Mouse (Mus musculus): ENCODE measurements at regions not wholly inside any gene's neighbourhood (a gene's known extent, or its start where the extent isn't known, plus 50 kb on each side); places are given as distances from the start of the nearest gene placed in this dataset.

GRCm38 (mm10) chr13:53783492-53783891, 272.0 kb downstream of the Drd1 start:
- H3K4me2 ChIP-seq (ENCODE audit: low read depth, low read length) = no peak overlapping the region
- H3K9ac ChIP-seq (replicated peaks; ENCODE audit: low read depth, low read length) = no peak overlapping the region
- H3K4me3 ChIP-seq (ENCODE audit: low read depth, low read length) = no peak overlapping the region
- H3K27me3 ChIP-seq (ENCODE audit: control insufficient read depth, insufficient read depth, low read length) = 0 out of 2 replicates have a peak, but pooled peaks cover 4% of the 10 kb centered on the region
- H3K4me1 ChIP-seq (ENCODE audit: control insufficient read depth, insufficient read depth) = no peaks in the 10 kb centered on the region
- DNase-seq (ENCODE audit: low spot score) (peak; percentile 63), ATAC-seq (ENCODE audit: insufficient read depth, low read depth) (peak; percentile 39; the same call in 1 of the 2 replicates)
- no peaks in the 10 kb centered on the region for H3K36me3 ChIP-seq (replicated peaks; ENCODE audit: control insufficient read depth, insufficient read depth, low read length)
- TF ChIP-seq CTCF (IDR thresholded peaks at IDR 0.05; ENCODE audit: low read depth) (peak; percentile 98), EP300 (IDR thresholded peaks at IDR 0.05; ENCODE audit: low read depth) (no peak)
- no peaks in the 10 kb centered on the region for H3K9me3 ChIP-seq (replicated peaks; ENCODE audit: control insufficient read depth, low read length)
- no peak overlapping the region for H3K27ac ChIP-seq (ENCODE audit: low read depth)
- WGBS = 13% methylated on average over 6 of the region's 6 CpGs

DNA sequence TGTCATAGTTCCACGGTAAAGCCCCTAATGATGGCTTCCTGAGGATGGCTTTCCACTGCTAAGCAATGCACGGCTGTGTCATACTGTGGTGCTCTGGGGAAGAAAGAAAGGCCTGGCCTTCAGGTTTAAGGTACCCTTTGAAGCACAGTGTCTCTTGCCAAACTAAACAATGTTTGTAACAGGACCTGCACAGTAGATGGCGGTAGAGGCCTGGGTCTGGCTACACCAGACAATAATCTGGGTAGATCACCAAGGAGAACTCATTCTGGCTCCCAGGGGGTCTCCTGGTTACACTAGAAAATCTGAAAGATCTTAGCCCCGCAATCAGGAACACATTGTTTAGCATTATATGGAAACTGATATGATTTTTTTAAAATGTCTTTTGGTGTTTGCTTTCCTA, 276.4 kb downstream of the Drd1 start:
- 46% methylated on average over 4 of the region's 4 CpGs for WGBS
- Histone ChIP-seq H3K9ac (replicated peaks; ENCODE audit: low read depth, low read length) (no peak overlapping the region), H3K4me2 (ENCODE audit: low read depth, low read length) (no peak overlapping the region), H3K36me3 (replicated peaks; ENCODE audit: control insufficient read depth, insufficient read depth, low read length) (no peaks in the 10 kb centered on the region), H3K4me1 (ENCODE audit: control insufficient read depth, insufficient read depth) (no peaks in the 10 kb centered on the region), H3K4me3 (ENCODE audit: low read depth, low read length) (no peak overlapping the region), H3K27ac (ENCODE audit: low read depth) (no peak overlapping the region), H3K27me3 (ENCODE audit: control insufficient read depth, insufficient read depth, low read length) (0 out of 2 replicates have a peak, but pooled peaks cover 4% of the 10 kb centered on the region), H3K9me3 (replicated peaks; ENCODE audit: control insufficient read depth, low read length) (no peaks in the 10 kb centered on the region)
- TF ChIP-seq EP300 (IDR thresholded peaks at IDR 0.05; ENCODE audit: low read depth) (no peak), CTCF (IDR thresholded peaks at IDR 0.05; ENCODE audit: low read depth) (peak; percentile 55)
- DNase-seq (ENCODE audit: low spot score) (no peak), ATAC-seq (ENCODE audit: insufficient read depth, low read depth) (no peak)

DNA sequence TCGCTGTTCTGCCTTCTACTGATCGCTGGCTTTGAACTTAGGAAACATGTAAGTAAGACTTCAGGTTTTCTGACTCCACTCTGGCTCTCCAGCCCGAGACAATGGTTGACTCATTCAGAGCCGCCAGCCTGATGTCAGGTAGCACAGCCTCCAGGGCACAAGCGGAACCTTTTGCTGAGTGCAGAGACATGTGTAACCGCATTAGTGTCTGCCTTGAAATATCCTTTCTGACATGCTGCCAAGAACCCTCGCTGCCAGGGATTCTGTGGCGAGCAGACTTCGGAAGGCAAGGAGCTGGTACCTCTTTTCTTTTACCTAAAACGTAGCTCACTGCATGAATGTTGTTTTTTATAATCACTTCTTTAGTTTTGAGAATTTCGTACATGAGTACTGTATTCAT, 279.1 kb downstream of the Drd1 start:
- TF ChIP-seq CTCF (IDR thresholded peaks at IDR 0.05; ENCODE audit: low read depth) = no peak
- no peak for TF ChIP-seq EP300 (IDR thresholded peaks at IDR 0.05; ENCODE audit: low read depth)
- WGBS = 48% methylated on average over 11 of the region's 11 CpGs
- H3K9ac ChIP-seq (replicated peaks; ENCODE audit: low read depth, low read length) = no peak overlapping the region
- H3K9me3 ChIP-seq (replicated peaks; ENCODE audit: control insufficient read depth, low read length) = no peaks in the 10 kb centered on the region
- H3K36me3 ChIP-seq (replicated peaks; ENCODE audit: control insufficient read depth, insufficient read depth, low read length) = no peaks in the 10 kb centered on the region
- ATAC-seq (ENCODE audit: insufficient read depth, low read depth) = no peak
- DNase-seq (ENCODE audit: low spot score) = no peak
- H3K27ac ChIP-seq (ENCODE audit: low read depth) = no peak overlapping the region
- H3K27me3 ChIP-seq (ENCODE audit: control insufficient read depth, insufficient read depth, low read length) = no peaks in the 10 kb centered on the region
- H3K4me1 ChIP-seq (ENCODE audit: control insufficient read depth, insufficient read depth) = no peaks in the 10 kb centered on the region
- H3K4me2 ChIP-seq (ENCODE audit: low read depth, low read length) = no peak overlapping the region
- no peak overlapping the region for H3K4me3 ChIP-seq (ENCODE audit: low read depth, low read length)

DNA sequence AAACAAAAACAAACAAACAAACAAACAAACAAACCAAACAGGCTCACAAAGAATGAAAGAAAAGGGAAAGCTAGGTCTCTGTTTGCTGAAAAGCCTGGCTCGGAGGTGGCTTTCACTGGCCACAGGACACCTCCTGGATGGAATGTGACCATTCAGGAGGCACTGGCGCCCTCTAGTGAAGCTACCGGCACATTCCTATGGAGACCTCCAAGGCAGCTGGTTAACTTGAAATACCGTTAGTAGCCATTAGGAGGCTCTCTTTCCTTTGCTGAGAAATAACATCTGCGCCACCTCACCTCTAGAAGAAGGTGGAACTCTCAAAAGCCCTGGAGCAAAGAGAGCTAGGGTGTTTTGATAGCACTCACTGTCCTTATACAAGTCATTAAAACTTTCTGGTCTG, 279.8 kb downstream of the Drd1 start:
- no peaks in the 10 kb centered on the region for H3K9me3 ChIP-seq (replicated peaks; ENCODE audit: control insufficient read depth, low read length)
- no peak overlapping the region for H3K27ac ChIP-seq (ENCODE audit: low read depth)
- ATAC-seq (ENCODE audit: insufficient read depth, low read depth) = peak; percentile 69; the same call in 1 of the 2 replicates
- TF ChIP-seq CTCF (IDR thresholded peaks at IDR 0.05; ENCODE audit: low read depth) (peak; percentile 67), EP300 (IDR thresholded peaks at IDR 0.05; ENCODE audit: low read depth) (no peak)
- no peaks in the 10 kb centered on the region for H3K27me3 ChIP-seq (ENCODE audit: control insufficient read depth, insufficient read depth, low read length)
- H3K4me2 ChIP-seq (ENCODE audit: low read depth, low read length) = no peak overlapping the region
- H3K4me3 ChIP-seq (ENCODE audit: low read depth, low read length) = no peak overlapping the region
- DNase-seq (ENCODE audit: low spot score) = peak; percentile 59
- no peaks in the 10 kb centered on the region for H3K36me3 ChIP-seq (replicated peaks; ENCODE audit: control insufficient read depth, insufficient read depth, low read length)
- no peak overlapping the region for H3K9ac ChIP-seq (replicated peaks; ENCODE audit: low read depth, low read length)
- 46% methylated on average over 5 of the region's 5 CpGs for WGBS
- H3K4me1 ChIP-seq (ENCODE audit: control insufficient read depth, insufficient read depth) = no peaks in the 10 kb centered on the region

GRCm38 (mm10) chr13:53764613-53765243, 290.8 kb downstream of the Drd1 start:
- H3K4me2 ChIP-seq (ENCODE audit: low read depth, low read length) = no peak overlapping the region
- no peaks in the 10 kb centered on the region for H3K36me3 ChIP-seq (replicated peaks; ENCODE audit: control insufficient read depth, insufficient read depth, low read length)
- no peaks in the 10 kb centered on the region for H3K9me3 ChIP-seq (replicated peaks; ENCODE audit: control insufficient read depth, low read length)
- WGBS = 16% methylated on average over 13 of the region's 13 CpGs
- H3K4me3 ChIP-seq (ENCODE audit: low read depth, low read length) = no peak overlapping the region
- no peak overlapping the region for H3K9ac ChIP-seq (replicated peaks; ENCODE audit: low read depth, low read length)
- ATAC-seq (ENCODE audit: insufficient read depth, low read depth) = peak; percentile 47; the same call in 1 of the 2 replicates
- H3K27me3 ChIP-seq (ENCODE audit: control insufficient read depth, insufficient read depth, low read length) = no peaks in the 10 kb centered on the region
- 0 out of 2 replicates have a peak, but pooled peaks cover 1% of the 10 kb centered on the region for H3K4me1 ChIP-seq (ENCODE audit: control insufficient read depth, insufficient read depth)
- TF ChIP-seq CTCF (IDR thresholded peaks at IDR 0.05; ENCODE audit: low read depth) (peak; percentile 93), EP300 (IDR thresholded peaks at IDR 0.05; ENCODE audit: low read depth) (no peak)
- no peak overlapping the region for H3K27ac ChIP-seq (ENCODE audit: low read depth)
- peak; percentile 82 for DNase-seq (ENCODE audit: low spot score)
